Mouse (Mus musculus): ENCODE data around the gene Ube4b.
A peak's percentile ranks its signal among the peaks of the same experiment; 100 is the strongest.
"Not testable (repeated sequence)": the region's sequence is repeated elsewhere in the genome, so short reads cannot be mapped to it uniquely, and the experiment has no call there.

Gene Ube4b

GRCm38 (mm10) chr4:149431887-149432286, 5.3 kb upstream of the Ube4b start:
- not testable (repeated sequence) for DNase-seq (ENCODE audit: low spot score)

GRCm38 (mm10) chr4:149429592-149429991, 3.0 kb upstream of the Ube4b start:
- no peak for DNase-seq (ENCODE audit: low spot score)

DNA sequence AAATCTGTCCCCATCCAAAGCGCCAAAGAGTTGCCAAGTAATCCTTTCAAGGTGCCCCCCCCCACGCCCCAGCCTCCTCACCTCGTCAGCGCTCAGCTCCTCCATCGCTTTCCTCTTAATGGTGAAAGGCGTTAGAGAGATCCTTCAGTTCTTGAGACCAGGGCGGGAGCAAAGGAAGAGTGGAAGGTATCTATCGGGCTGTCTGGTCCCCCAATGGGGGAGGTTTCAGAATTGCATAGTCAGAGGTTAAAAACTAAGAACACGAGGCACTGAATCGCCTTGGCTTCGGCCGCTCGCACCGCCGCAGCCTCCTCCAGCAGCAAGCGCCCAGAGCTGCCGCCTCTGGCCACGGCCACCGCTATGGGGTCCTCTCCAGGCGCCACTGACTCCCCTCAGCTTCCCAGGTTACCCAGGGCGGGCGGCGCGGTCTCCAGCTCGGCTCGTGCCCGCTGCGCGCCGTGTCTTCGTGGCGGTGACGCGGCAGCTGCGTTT, 702 bp downstream of the Ube4b start:
- DNase-seq (ENCODE audit: low spot score): no peak

DNA sequence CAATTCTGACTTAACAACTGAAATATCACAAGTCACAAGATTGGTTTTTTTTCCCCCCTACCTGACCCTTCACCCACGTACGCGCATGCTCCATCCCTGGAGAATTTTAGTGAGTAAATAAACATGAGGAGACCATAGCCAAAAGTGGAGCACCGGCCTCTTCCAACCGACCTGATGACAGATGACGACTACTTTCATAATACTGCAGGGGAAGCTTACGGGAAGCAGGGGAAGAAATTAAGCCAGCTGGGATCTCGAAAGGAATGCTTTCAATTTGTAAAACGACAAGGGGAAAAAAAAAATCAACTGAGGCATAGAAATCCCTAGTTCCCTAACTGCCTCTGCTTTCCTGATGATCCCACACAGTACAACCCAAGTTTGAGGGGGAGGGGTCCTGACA, 1.8 kb downstream of the Ube4b start:
- DNase-seq (ENCODE audit: low spot score): no peak

DNA sequence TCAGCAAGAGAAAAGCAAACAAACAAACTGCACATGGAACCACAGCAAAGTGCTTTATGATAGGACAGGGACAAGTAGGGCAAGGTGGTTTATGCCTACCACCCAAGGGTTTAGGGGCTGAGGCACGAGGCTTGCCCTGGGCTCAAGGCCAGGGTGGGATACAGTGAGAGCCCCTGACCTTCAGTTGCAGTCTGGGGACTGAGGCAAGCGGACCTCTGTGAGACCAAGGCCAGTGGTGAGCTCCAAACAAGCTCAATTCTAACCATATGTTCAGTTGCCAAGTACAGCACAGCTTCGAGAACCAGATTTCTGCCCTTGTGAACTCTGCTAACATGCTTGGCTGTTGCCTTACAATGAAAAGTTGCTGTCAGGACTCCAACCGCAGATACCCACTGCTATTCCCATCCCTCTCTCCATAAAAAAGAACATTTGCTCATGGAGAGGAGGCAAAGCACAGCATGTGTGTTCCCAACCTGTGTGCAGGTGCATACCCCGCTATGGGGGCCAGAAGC, 8.6 kb downstream of the Ube4b start:
- no peak for DNase-seq (ENCODE audit: low spot score)

DNA sequence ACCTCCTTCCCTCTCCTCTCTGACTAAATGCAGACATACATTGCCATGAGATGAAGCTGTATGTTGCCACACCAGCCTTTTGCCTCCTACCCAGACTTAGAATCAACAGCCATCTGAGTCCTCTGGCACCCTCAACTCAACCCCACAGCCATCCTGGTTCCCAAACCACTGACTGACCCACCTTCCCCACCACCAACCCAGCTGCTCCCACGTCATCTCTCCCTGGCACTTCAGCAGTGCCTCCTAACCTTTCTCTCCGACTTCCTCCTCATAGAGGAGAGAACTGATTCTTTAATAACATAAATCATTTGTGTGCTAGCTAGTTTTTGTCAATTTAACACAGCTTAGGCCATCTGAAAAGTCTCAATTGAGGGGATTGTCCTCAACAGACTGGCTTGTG, 9.6 kb downstream of the Ube4b start:
- no peak for DNase-seq (ENCODE audit: low spot score)

- DNase-seq (ENCODE audit: low spot score): no peak
Measured at GRCm38 (mm10) chr4:149416417-149416816, 10.1 kb downstream of the Ube4b start.

GRCm38 (mm10) chr4:149415651-149416169, 10.8 kb downstream of the Ube4b start:
- DNase-seq (ENCODE audit: low spot score): no peak

- no peak for DNase-seq (ENCODE audit: low spot score)
Measured at GRCm38 (mm10) chr4:149414259-149414658, 12.3 kb downstream of the Ube4b start.

GRCm38 (mm10) chr4:149409759-149410158, 16.8 kb downstream of the Ube4b start:
- no peak for DNase-seq (ENCODE audit: low spot score)

- DNase-seq (ENCODE audit: low spot score): no peak
Measured at GRCm38 (mm10) chr4:149408331-149408730, 18.2 kb downstream of the Ube4b start.

- DNase-seq (ENCODE audit: low spot score): no peak
Measured at GRCm38 (mm10) chr4:149407461-149407860, 19.1 kb downstream of the Ube4b start.

DNA sequence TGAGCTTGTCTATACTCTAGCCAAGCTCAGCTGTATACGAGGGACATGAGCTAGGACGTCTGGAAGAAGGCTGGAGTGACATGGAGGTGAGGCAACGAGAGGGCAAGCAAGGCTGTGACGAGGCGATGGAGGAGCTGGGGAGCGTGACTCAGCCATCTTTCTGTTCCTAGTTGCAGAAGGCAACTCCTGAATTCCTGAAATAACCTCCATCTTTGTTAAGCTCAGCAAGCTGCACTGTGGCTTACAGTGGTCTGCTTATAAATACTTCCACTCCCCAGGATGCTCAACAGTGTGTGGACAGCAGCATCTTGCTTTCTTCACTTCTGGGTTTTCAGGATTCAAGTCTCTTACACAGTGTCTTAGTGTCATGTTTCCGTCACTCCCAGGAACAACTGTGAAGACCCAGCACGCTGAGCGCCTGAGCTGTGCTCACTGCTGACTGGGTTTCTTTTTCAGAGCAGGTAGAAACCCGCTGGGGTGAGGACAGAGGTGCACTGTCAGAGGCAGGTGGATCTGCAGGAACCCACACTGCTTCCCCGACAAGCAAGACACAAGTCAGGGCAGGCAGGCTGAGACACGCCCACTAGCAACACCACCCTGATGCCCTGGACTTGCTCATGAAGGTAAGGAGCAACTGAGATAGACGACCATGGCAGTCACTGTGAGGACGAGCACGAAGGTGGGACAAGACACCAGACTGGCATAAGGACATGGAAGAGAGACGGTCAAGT, 20.7 kb downstream of the Ube4b start:
- no peak for DNase-seq (ENCODE audit: low spot score)

- no peak for DNase-seq (ENCODE audit: low spot score)
Measured at GRCm38 (mm10) chr4:149404640-149405465, 21.7 kb downstream of the Ube4b start.

GRCm38 (mm10) chr4:149403037-149403436, 23.5 kb downstream of the Ube4b start:
- DNase-seq (ENCODE audit: low spot score): no peak

DNA sequence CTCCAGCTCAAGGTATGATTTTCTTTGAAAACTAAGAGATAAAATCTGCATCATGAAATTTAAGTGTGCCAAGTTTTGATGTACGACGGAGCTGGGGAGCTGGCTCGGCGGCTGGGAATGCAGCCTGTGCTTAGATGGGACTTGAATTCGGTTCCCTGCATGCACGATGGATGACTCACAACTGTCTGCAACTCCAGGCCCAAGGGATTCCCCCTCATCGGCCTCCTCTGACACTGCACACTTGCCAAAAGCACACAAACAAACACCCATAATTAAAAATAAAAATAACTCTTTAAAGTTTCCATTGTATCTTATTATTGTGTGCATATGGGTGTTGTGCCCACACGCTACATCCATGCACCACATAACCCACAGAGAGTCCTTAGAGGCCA, 25.0 kb downstream of the Ube4b start:
- DNase-seq (ENCODE audit: low spot score): no peak

DNA sequence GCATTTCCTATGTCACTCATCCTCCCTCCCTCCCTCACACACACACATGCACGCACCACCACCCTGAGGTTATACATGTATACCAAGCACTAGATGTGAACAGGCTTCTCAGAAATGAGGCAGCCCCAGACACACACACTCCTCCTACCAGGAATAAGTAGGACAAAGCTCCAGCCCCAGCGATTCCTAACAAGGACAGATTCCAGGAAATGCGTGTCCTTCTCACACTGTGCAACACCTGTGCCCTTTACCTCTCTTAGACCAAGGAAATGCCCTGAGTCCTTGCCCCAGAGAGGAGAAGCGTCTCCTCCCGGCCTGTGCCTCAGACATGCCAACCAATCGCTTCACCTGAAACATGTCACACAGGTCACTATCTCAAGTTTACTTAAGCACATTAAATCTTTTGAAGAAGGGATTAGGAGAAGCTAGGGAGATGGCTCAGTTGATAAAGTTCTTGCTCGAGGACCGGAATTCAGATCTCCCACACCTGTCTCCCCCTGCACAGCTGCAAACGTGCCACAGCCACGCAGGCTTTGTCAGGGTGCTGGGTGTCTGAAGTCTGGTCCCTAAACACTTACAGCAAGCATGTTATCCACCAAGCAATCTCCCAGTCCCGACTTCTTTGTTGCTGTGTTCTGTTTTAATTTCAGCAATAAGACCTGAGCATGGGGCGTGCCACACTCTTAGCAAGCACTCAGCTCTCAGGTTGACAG, 25.5 kb downstream of the Ube4b start:
- no peak for DNase-seq (ENCODE audit: low spot score)

DNA sequence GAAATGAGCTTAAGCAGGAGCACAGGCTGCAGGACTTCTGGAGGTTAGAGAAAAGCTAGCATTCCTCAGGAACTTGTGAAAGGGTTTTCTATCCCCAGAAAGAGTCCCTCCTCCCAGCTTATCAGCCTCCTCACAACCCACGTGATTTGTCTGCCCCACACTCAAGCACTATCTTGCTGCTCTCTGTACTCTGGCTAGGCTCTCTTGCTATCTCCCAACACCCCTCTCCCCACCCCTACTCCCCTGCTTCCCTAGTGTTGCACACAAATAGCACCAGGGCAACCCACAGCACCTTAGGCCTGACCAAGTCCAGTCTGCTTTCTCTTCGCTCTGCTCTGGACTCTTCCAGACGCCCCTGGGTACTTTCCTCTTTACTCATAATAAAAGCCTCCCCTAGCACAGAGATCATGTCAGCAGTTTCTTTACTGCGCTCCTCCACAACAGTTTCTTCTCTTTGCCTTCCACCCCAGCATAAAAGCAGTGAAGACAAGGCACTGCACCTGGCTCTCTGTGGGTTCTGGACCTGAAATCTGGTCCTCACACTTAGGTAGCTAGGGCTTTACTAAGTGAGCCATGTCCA, 27.1 kb downstream of the Ube4b start:
- peak; percentile 41 for DNase-seq (ENCODE audit: low spot score)

DNA sequence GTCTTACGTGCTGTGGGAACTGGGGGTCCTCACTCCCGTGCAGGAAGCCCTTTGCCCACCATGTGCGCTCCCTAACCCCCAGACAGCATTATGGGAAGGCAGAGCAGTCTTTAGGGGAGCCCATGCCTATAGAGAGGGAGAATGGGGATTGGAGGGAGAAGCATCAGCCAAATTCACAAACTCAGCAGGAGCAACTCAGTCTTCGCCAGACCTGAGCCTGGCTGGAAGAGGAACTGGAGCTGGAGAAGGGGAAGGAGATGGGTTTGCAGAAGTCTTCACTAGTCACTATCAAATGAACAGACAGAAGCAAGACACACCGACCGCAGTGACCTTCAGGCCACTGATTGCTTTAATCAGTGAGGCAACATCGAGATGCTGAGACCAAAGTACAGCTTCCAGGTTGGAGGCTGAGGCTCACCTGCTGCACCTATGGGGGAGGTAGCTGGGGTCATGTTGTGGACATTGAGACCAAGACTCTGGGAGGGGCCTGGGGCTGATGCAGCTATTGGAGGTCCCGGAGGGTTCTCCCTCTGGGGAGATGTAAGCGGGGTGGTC, 28.3 kb downstream of the Ube4b start:
- no peak for DNase-seq (ENCODE audit: low spot score)

DNA sequence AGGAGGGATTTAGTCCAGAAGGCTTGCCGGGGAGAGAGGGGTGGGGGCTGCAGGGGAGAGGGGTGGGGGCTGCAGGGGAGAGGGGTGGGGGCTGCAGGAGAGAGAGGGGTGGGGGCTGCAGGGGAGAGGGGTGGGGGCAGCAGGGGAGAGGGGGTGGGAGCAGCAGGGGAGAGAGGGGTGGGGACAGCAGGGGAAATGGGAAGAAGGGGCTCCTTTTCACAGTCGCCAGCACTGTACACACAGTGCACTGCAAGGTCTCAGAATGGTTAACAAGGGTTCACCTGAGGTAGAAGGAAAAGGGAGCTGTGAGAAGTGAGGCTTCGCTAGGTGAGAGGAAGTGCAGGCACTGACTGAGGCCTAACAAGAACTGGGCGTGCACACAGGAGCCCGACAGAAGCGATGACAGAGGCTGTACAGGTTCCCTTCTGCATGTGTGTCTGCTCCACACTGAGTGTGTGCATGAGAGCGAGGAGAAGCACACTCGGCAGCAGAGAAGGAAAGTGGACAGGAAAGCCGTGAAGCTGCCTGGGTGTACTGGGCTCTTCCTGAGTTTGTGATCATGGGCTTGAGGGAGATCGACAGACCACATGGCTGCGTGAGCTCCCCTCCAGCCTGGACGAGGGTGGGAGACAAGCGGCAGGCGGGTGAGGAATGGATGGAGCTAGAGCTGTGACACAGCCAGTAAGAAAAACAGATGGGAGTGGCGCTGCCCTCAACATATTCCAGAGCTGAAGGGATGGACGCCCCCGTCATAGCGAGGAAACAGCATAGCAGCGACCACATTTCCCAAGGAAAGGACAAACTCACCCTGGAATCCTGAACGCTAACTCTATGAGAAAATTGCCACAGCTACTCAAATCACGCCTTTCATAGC, 29.9 kb downstream of the Ube4b start:
- no peak for DNase-seq (ENCODE audit: low spot score)

Data from ovary, postnatal 36 days (tissue).